Comparison of ENCODE assay signal across 10 mouse cellular contexts in the genomic region with DNA sequence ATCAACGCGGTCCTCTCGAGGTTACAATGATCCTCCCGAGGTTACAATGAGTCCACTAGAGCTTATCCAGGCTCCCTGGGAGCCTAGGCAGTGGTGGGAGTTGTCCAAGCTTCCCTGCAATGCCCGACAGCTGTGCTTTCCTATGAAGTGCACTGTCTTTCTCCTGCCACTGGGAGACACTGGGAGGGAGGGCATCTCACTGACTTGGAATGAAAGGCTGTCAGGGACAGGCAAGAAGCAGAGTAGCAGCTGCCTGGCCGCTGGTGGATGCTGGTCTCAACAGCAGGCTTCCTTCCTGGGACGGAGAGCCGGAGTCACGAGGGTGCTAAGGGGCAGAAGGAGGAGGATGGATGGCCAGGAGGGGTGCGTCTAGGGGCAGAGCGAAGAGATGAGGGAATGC. TPM values are rescaled to one million over a fixed set of nuclear protein-coding genes. Genes with fewer than 3 reads are reported as not detected.
DNase-seq lines count a peak whose midpoint lies in the region; ATAC-seq and TF ChIP-seq lines count a peak whose summit lies in the region.
"Had no signal": no experiment of that assay in that cellular context is flagged by ENCODE, and none has a peak within 500 bp of the region (broad histone marks: within the 10 kb centered on the region; RNA-seq: fewer than 3 reads in every experiment).

No protein-coding gene starts in this region.

- peak; percentile 45 to 67 for DNase-seq in kidney, postnatal 4 days
- no peak for DNase-seq in kidney, postnatal 14 days
- peak; percentile 65 for DNase-seq in adrenal gland, postnatal 14 days
- peak; percentile 51 for DNase-seq in midbrain, postnatal 0 days (ENCODE audit: low spot score)
- DNase-seq in thymus, adult 2 months, result no peak
- no peak for DNase-seq in urinary bladder, adult 2 months (ENCODE audit: low spot score)
- DNase-seq in left cerebral cortex, adult 18-20 months (ENCODE audit: low spot score in 2 of 2), result no peak
- DNase-seq: heart, postnatal 14 days had no signal

- TF ChIP-seq POLR2A in thymus, adult 2 months (IDR thresholded peaks at IDR 0.05; ENCODE audit: control insufficient read depth, extremely low read depth, insufficient read depth, low read length, poor library complexity), result no peak

- H3K4me1 ChIP-seq in forebrain, embryonic 15.5 days, result peaks cover 28% of the 10 kb centered on the region
- peaks cover 14% of the 10 kb centered on the region for H3K4me1 ChIP-seq in midbrain, postnatal 0 days (ENCODE audit: insufficient read depth, low read length)
- H3K4me1 ChIP-seq in thymus, adult 2 months (replicated peaks; ENCODE audit: control insufficient read depth, insufficient read depth, low read length), result peaks cover 23% of the 10 kb centered on the region

- H3K4me2 ChIP-seq in forebrain, embryonic 15.5 days (replicated peaks), result 0 out of 2 replicates have a peak overlapping the region, but pooled peaks have one; percentile 5
- peak overlapping the region; percentile 24 for H3K4me2 ChIP-seq in midbrain, postnatal 0 days (ENCODE audit: low read depth, low read length, poor library complexity, severe bottlenecking)

- 10% methylated on average over 11 of the region's 11 CpGs for WGBS in forebrain, embryonic 15.5 days
- WGBS in midbrain, postnatal 0 days, result 7% methylated on average over 11 of the region's 11 CpGs
- WGBS in thymus, adult 2 months, result 34% methylated on average over 11 of the region's 11 CpGs

- peaks cover 11% of the 10 kb centered on the region for H3K27me3 ChIP-seq in forebrain, embryonic 15.5 days
- H3K27me3 ChIP-seq in midbrain, postnatal 0 days (ENCODE audit: insufficient read depth, low read length), result 0 out of 2 replicates have a peak, but pooled peaks cover 1% of the 10 kb centered on the region
- peaks cover 14% of the 10 kb centered on the region; the same call in 1 of the 2 replicates for H3K27me3 ChIP-seq in thymus, adult 2 months (ENCODE audit: control insufficient read depth, insufficient read depth, low read length)

- no peak overlapping the region; the same call in 1 of the 2 replicates for H3K4me3 ChIP-seq in forebrain, embryonic 15.5 days
- no peak overlapping the region for H3K4me3 ChIP-seq in midbrain, postnatal 0 days (ENCODE audit: low read depth, low read length)
- H3K4me3 ChIP-seq in thymus, adult 2 months (ENCODE audit: control insufficient read depth, insufficient read depth, low read length), result no peak overlapping the region

- ATAC-seq in forebrain, embryonic 15.5 days (replicated peaks), result no peak
- ATAC-seq in midbrain, postnatal 0 days (ENCODE audit: low FRiP score), result 0 out of 2 replicates have a peak, but pooled peaks have one; percentile 18

- no peaks in the 10 kb centered on the region for H3K9me3 ChIP-seq in forebrain, embryonic 15.5 days
- no peaks in the 10 kb centered on the region for H3K9me3 ChIP-seq in midbrain, postnatal 0 days (ENCODE audit: low read length)

- H3K36me3 ChIP-seq in forebrain, embryonic 15.5 days, result no peaks in the 10 kb centered on the region
- H3K36me3 ChIP-seq in midbrain, postnatal 0 days (ENCODE audit: insufficient read depth, low read length), result no peaks in the 10 kb centered on the region
- H3K36me3 ChIP-seq in thymus, adult 2 months (ENCODE audit: control insufficient read depth, insufficient read depth, low read length), result no peaks in the 10 kb centered on the region

- peak; percentile 62 for TF ChIP-seq CTCF in midbrain, postnatal 0 days (IDR thresholded peaks at IDR 0.05)
- no peak for TF ChIP-seq CTCF in thymus, adult 2 months (IDR thresholded peaks at IDR 0.05; ENCODE audit: borderline replicate concordance, control insufficient read depth, extremely low read depth, insufficient read depth, low read length, poor library complexity)

- H3K27ac ChIP-seq in forebrain, embryonic 15.5 days (replicated peaks), result no peak overlapping the region
- no peak overlapping the region for H3K27ac ChIP-seq in midbrain, postnatal 0 days (ENCODE audit: low read depth, low read length)
- H3K27ac ChIP-seq in thymus, adult 2 months (ENCODE audit: control insufficient read depth, insufficient read depth, low read length), result no peak overlapping the region

- H3K9ac ChIP-seq in forebrain, embryonic 15.5 days (replicated peaks), result no peak overlapping the region
- 0 out of 2 replicates have a peak overlapping the region, but pooled peaks have one; percentile 14 for H3K9ac ChIP-seq in midbrain, postnatal 0 days (replicated peaks; ENCODE audit: low read length, poor library complexity, severe bottlenecking)

RNA-seq across cellular contexts. Expression of a gene that starts 2.6 kb away (rescaled TPM):
- total RNA-seq in adrenal gland, postnatal 14 days (2021), result 4.8 and 5.4 TPM in 2 replicates
- polyA plus RNA-seq in forebrain, embryonic 15.5 days (2015; fragmentation: Nextera tagmentation; extraction: Ambion mirVana), result 29.9 and 30.4 TPM in 2 replicates
- total RNA-seq in midbrain, postnatal 0 days (2014; rRNA removed), result 31.8 and 36.1 TPM in 2 replicates
- 97.0 and 97.5 TPM in 2 replicates for polyA plus RNA-seq in midbrain, postnatal 0 days (2015; fragmentation: Nextera tagmentation; extraction: Ambion mirVana)
- polyA plus RNA-seq in thymus, adult 2 months (2012; rRNA removed), result 5.1 and 5.5 TPM in 2 replicates
- 19.3 and 24.4 TPM in 2 replicates for polyA plus RNA-seq in urinary bladder, adult 2 months (2012; rRNA removed)
- total RNA-seq in left cerebral cortex, adult 18-20 months (2021), result 100 to 1,000 TPM; 194 to 195 TPM
- total RNA-seq: neutrophil, adult 5-6 weeks had no signal

RNA-seq across cellular contexts. Expression of a gene that starts 15.1 kb away (rescaled TPM):
- 47.2 and 50.4 TPM in 2 replicates for total RNA-seq in adrenal gland, postnatal 14 days (2021)
- polyA plus RNA-seq in forebrain, embryonic 15.5 days (2015; fragmentation: Nextera tagmentation; extraction: Ambion mirVana), result 16.7 and 21.7 TPM in 2 replicates
- total RNA-seq in midbrain, postnatal 0 days (2014; rRNA removed), result 33.2 and 38.6 TPM in 2 replicates
- 9.0 and 9.7 TPM in 2 replicates for polyA plus RNA-seq in midbrain, postnatal 0 days (2015; fragmentation: Nextera tagmentation; extraction: Ambion mirVana)
- 117 and 126 TPM in 2 replicates for polyA plus RNA-seq in thymus, adult 2 months (2012; rRNA removed)
- 42.8 and 43.1 TPM in 2 replicates for polyA plus RNA-seq in urinary bladder, adult 2 months (2012; rRNA removed)
- total RNA-seq in left cerebral cortex, adult 18-20 months (2021), result 10 to 100 TPM; 45.9 to 47.6 TPM

RNA-seq across cellular contexts. Expression of a gene that starts 28.5 kb away (rescaled TPM):
- total RNA-seq in adrenal gland, postnatal 14 days (2021), result 117 and 122 TPM in 2 replicates
- 90.2 and 93.6 TPM in 2 replicates for polyA plus RNA-seq in forebrain, embryonic 15.5 days (2015; fragmentation: Nextera tagmentation; extraction: Ambion mirVana)
- 108 and 131 TPM in 2 replicates for total RNA-seq in midbrain, postnatal 0 days (2014; rRNA removed)
- polyA plus RNA-seq in midbrain, postnatal 0 days (2015; fragmentation: Nextera tagmentation; extraction: Ambion mirVana), result 92.3 and 97.1 TPM in 2 replicates
- 168 and 199 TPM in 2 replicates for polyA plus RNA-seq in thymus, adult 2 months (2012; rRNA removed)
- 162 and 183 TPM in 2 replicates for polyA plus RNA-seq in urinary bladder, adult 2 months (2012; rRNA removed)
- 100 to 1,000 TPM; 168 TPM for total RNA-seq in left cerebral cortex, adult 18-20 months (2021)

RNA-seq across cellular contexts. Expression of a gene that starts 45.7 kb away (rescaled TPM):
- total RNA-seq in adrenal gland, postnatal 14 days (2021), result 64.9 and 71.8 TPM in 2 replicates
- polyA plus RNA-seq in forebrain, embryonic 15.5 days (2015; fragmentation: Nextera tagmentation; extraction: Ambion mirVana), result 207 and 211 TPM in 2 replicates
- 60.4 and 69.8 TPM in 2 replicates for total RNA-seq in midbrain, postnatal 0 days (2014; rRNA removed)
- 97.8 and 104 TPM in 2 replicates for polyA plus RNA-seq in midbrain, postnatal 0 days (2015; fragmentation: Nextera tagmentation; extraction: Ambion mirVana)
- 96.8 and 99.4 TPM in 2 replicates for polyA plus RNA-seq in thymus, adult 2 months (2012; rRNA removed)
- polyA plus RNA-seq in urinary bladder, adult 2 months (2012; rRNA removed), result 88.6 and 113 TPM in 2 replicates
- 10 to 100 TPM; 50.7 to 51.1 TPM for total RNA-seq in left cerebral cortex, adult 18-20 months (2021)

RNA-seq across cellular contexts. Expression of a gene that starts 55.6 kb away (rescaled TPM):
- 7.5 and 8.2 TPM in 2 replicates for total RNA-seq in adrenal gland, postnatal 14 days (2021)
- 21.9 and 26.2 TPM in 2 replicates for polyA plus RNA-seq in forebrain, embryonic 15.5 days (2015; fragmentation: Nextera tagmentation; extraction: Ambion mirVana)
- 6.9 and 12.6 TPM in 2 replicates for total RNA-seq in midbrain, postnatal 0 days (2014; rRNA removed)
- 7.2 and 7.8 TPM in 2 replicates for polyA plus RNA-seq in midbrain, postnatal 0 days (2015; fragmentation: Nextera tagmentation; extraction: Ambion mirVana)
- polyA plus RNA-seq in thymus, adult 2 months (2012; rRNA removed), result 70.8 and 89.5 TPM in 2 replicates
- 23.5 and 24.7 TPM in 2 replicates for polyA plus RNA-seq in urinary bladder, adult 2 months (2012; rRNA removed)
- total RNA-seq in left cerebral cortex, adult 18-20 months (2021), result 10 to 100 TPM; 11.2 to 14.5 TPM

Comparison
In these comparisons a context has a peak if more than half of its experiments do, and no peak if none do; other contexts are left out.
1. DNase-seq: peak in kidney, postnatal 4 days (2 of 2), adrenal gland, postnatal 14 days (single experiment) and midbrain, postnatal 0 days (single experiment); none in kidney, postnatal 14 days (single experiment), thymus, adult 2 months (single experiment), urinary bladder, adult 2 months (single experiment) and left cerebral cortex, adult 18-20 months (0 of 2).